Mouse (Mus musculus) stomach, postnatal 0 days (tissue): ENCODE measurements around the gene Dnajb7.

Source experiments
- CTCF ChIP-seq: IDR thresholded peaks from 2 replicates; pipeline ENCODE4 v1.5.1; 2016; ENCODE audit warnings: antibody characterized with exemption, low read depth, mild to moderate bottlenecking, moderate library complexity
- EP300 ChIP-seq: optimal IDR thresholded peaks from 2 replicates; pipeline ENCODE3; 2016; ENCODE audit warnings: antibody characterized with exemption

DNA sequence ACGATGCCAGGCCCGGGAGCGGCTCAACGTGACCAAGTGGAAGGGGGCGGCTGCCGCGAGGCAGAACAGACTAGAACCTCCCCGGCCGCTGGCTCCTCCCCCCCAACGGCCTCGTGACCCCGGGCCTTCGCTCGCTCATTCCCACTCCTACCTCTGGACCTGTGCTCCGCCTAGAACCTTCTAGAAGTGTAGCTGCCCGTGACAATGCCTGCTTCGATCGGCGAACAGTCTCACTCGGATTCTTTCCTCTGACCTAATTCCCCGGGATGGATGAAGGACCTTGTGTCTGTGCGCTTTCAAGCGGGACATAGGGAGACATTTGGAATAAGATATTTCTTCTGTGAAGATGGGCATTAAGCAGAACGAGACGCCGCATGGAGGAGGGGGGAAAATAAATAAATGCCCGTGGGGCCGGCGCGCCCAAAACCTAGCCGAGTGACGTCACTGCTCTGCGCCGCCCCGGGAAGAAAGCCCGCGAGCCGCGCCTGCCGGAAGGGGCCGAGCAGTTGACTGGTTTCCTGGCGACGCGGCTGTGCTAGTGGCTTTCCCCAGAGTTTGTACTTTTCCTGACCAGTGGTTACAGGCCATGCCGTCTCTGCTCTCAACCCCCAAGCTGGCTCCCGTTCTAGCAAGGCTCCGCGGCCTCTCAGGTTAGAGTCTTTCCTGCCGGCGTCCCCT lies 8.3 kb downstream of the Dnajb7 start, which contains the start of the genes St13 and Xpnpep3:
- TF ChIP-seq CTCF: no peak
- TF ChIP-seq EP300: peak; percentile 93
